Mouse (Mus musculus) testis, adult 2 months (tissue): Measurements from ENCODE around the gene Ndst2. TPM values are rescaled to one million over a fixed set of nuclear protein-coding genes. Genes with fewer than 3 reads are reported as not detected.

Experiments used
- H3K27ac ChIP-seq: fragments of 200-500 bp; 2 replicates; pipeline ENCODE4 v1.5.1; 2012; ENCODE audit warnings: low read depth, low read length; ENCODE audit not compliant: control insufficient read depth, insufficient read depth
- H3K27me3 ChIP-seq: fragments of 200-500 bp; 2 replicates; pipeline ENCODE4 v1.6.1; 2012; ENCODE audit warnings: mild to moderate bottlenecking, low read length, moderate library complexity; ENCODE audit not compliant: control insufficient read depth, insufficient read depth
- H3K36me3 ChIP-seq: fragments of 200-500 bp; 2 replicates; pipeline ENCODE4 v1.6.1; 2012; ENCODE audit warnings: mild to moderate bottlenecking, low read length; ENCODE audit not compliant: control insufficient read depth, insufficient read depth
- H3K4me1 ChIP-seq: fragments of 200-500 bp; 2 replicates; pipeline ENCODE4 v1.6.1; 2012; ENCODE audit warnings: low read length; ENCODE audit not compliant: control insufficient read depth, insufficient read depth
- H3K4me3 ChIP-seq: fragments of 200-500 bp; 2 replicates; pipeline ENCODE4 v1.5.1; 2012; ENCODE audit warnings: low read depth, mild to moderate bottlenecking, low read length, moderate library complexity, mixed read lengths; ENCODE audit not compliant: control insufficient read depth
- CTCF ChIP-seq: fragments of 200-500 bp; IDR thresholded peaks from 2 replicates; pipeline ENCODE4 v1.5.1; 2012; ENCODE audit warnings: low read depth, mild to moderate bottlenecking, inconsistent platforms, low read length, moderate library complexity; ENCODE audit not compliant: control insufficient read depth, insufficient read depth, insufficient replicate concordance
- POLR2A ChIP-seq: fragments of 200-500 bp; IDR thresholded peaks from 2 replicates; pipeline ENCODE4 v1.6.1; 2012; ENCODE audit warnings: low read depth, mild to moderate bottlenecking, inconsistent platforms, low read length, moderate library complexity; ENCODE audit not compliant: control insufficient read depth
- polyA plus RNA-seq: library from polyadenylated mRNA; depleted of rRNA; stranded (reverse); fragments of >200 nt; gene quantifications from 2 replicates; pipeline ENCODE4 v1.2.3, GENCODE M21; 2012

The Ndst2 gene
- polyA plus RNA-seq, 1 experiment: 33.2 TPM

DNA sequence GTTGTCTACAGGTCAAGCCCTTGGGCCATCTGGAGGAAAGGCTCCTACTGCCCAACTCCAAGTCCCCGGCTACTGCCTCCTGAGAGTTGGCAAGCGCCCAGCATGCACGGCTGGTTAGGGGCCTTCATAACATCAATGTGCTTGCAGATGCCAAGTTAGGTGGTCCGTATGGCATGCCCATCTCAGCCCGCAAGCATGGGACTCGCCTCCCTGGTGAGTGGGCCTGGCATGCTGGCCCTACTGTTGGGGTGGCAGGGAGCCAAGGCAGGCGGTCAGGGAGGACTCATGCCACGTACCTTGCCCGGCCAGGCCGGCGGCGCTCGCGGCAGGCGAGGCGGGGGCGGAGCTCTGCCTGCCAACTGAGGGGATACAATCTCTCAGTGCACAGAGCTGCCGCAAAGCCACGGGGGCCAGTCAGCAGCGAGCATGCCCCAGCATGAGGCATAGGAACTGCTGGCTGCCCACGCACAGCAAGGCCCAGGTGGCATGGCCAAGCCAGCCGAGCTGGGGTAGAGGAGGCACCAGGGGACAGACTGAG is 23.1 kb upstream of the Ndst2 start:
- TF ChIP-seq POLR2A (no peak), CTCF (no peak)
- H3K4me3 ChIP-seq: no peak overlapping the region
- peaks cover 2% of the 10 kb centered on the region for H3K36me3 ChIP-seq
- H3K27ac ChIP-seq: no peak overlapping the region
- H3K27me3 ChIP-seq: no peaks in the 10 kb centered on the region
- H3K4me1 ChIP-seq: no peaks in the 10 kb centered on the region

DNA sequence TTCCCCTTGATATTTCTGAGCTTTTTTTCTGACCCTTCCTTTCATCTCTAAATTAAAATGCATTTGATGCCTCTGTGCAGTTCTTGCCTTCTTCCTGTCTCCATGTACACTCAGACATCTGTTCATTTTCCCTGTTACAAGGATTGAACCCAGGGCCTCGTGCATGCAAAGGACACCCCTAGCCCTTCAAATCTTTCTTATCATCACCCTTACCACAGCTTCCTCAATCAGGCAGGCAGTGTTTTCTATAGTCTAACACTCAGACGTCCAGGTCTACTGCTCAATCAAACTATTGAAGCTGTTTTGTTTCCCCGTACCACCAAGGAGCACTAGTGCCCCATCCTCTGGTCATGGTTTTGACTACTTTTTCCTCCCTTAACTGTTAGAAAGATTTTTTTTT is 19.4 kb upstream of the Ndst2 start:
- no peaks in the 10 kb centered on the region; the same call in none of the 2 replicates for H3K36me3 ChIP-seq

DNA sequence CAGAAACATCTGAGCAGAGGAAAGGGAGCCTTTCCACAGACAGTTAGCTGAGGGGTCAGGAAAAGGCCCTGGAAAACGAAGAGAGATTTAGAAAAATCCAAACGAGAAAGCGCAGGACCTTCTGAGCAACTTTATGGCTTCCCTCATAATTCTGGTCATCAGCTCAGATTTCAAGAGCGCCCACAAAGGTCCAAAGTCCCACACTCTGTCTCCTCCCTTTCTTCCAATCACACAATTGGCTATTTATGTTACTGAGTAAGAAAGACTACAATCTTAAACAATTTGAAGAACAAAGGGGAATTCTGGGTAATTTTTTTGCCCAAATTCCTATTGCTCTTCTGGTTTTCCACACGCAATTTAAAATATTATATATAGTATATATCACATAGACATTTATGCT is 16.1 kb upstream of the Ndst2 start:
- Histone ChIP-seq H3K27me3 (no peaks in the 10 kb centered on the region), H3K27ac (no peak overlapping the region), H3K4me3 (no peak overlapping the region), H3K36me3 (no peaks in the 10 kb centered on the region), H3K4me1 (no peaks in the 10 kb centered on the region)
- TF ChIP-seq CTCF: no peak
- TF ChIP-seq POLR2A: no peak

More for the DNA sequence above, 19.4 kb upstream of the Ndst2 start:
- H3K27ac ChIP-seq: no peak overlapping the region
- no peak for TF ChIP-seq POLR2A
- TF ChIP-seq CTCF: no peak
- H3K27me3 ChIP-seq: no peaks in the 10 kb centered on the region
- no peak overlapping the region for H3K4me3 ChIP-seq
- no peaks in the 10 kb centered on the region for H3K4me1 ChIP-seq

DNA sequence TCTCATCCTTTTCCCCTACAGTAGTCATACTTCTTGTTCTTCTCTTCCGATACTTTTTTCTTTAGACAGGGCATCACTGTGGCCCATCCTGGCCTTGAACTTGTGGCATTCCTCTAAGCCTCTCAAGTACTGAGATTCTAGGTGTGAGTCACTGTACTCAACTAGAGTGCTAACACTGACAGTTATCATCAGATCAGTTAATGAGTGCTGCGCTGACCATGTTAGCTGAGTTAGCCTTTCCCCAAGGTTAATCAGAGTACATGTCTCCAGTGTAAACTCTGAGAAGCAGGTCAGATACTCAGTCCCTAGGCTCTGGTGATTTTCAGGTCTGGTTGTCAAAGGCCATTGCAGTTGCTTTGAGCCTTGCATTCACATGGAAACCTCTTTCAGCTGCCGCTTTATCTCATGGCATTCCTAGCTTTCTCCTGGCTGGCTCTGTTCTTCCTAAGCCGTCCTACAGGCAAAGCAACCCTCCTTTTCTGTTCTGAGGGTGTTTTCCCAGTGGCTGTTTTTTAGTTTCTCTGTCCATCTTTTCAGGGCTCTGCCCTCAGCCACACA is 15.2 kb upstream of the Ndst2 start:
- TF ChIP-seq CTCF (no peak), POLR2A (no peak)
- H3K36me3 ChIP-seq: no peaks in the 10 kb centered on the region

DNA sequence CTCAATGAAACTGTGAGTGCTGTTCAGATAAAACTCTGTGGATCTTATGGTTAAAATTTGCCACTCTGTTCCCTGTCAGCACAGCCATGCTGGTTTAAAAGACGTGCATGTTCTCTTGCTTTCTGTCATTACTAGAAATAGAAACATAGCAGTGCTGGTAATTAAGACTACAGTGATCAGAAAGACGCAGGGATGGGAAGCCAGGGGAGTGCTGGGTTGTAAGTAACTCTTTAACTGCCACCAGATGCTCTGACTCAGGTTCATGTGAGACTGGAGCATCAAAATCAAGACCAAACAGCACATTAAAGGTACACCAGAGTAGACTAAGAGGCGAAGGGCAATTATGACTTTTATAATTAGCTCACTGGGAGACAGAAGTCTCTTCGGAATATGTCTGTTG is 14.0 kb upstream of the Ndst2 start:
- no peak overlapping the region for H3K4me3 ChIP-seq
- TF ChIP-seq CTCF: no peak
- no peak for TF ChIP-seq POLR2A
- H3K27me3 ChIP-seq: no peaks in the 10 kb centered on the region
- no peaks in the 10 kb centered on the region for H3K4me1 ChIP-seq
- H3K27ac ChIP-seq: no peak overlapping the region
- no peaks in the 10 kb centered on the region for H3K36me3 ChIP-seq

More for the DNA sequence above, 15.2 kb upstream of the Ndst2 start:
- no peak overlapping the region for H3K27ac ChIP-seq
- no peaks in the 10 kb centered on the region for H3K4me1 ChIP-seq
- H3K4me3 ChIP-seq: no peak overlapping the region
- no peaks in the 10 kb centered on the region for H3K27me3 ChIP-seq

DNA sequence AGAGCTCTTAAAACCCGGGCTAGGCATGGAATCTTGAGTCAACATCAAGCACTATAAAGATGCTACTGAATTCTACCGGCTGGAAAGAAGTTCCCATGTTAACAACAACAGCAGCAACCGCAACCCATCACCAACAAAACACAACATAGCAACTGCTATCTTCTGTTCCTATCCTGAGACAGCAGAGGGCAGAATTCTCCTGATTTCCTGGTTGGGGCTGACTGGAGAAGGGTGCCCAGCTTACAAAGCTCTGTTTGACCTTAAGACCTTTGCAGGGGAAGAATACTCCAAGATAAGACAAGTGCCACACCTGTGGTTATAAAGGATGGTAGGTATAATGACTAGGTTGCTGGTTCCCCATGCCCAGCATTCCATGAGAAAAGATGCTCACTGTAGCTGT is 12.6 kb upstream of the Ndst2 start:
- no peak overlapping the region for H3K27ac ChIP-seq
- no peak for TF ChIP-seq POLR2A
- no peaks in the 10 kb centered on the region for H3K4me1 ChIP-seq
- no peaks in the 10 kb centered on the region for H3K36me3 ChIP-seq
- no peak overlapping the region for H3K4me3 ChIP-seq
- no peaks in the 10 kb centered on the region for H3K27me3 ChIP-seq

DNA sequence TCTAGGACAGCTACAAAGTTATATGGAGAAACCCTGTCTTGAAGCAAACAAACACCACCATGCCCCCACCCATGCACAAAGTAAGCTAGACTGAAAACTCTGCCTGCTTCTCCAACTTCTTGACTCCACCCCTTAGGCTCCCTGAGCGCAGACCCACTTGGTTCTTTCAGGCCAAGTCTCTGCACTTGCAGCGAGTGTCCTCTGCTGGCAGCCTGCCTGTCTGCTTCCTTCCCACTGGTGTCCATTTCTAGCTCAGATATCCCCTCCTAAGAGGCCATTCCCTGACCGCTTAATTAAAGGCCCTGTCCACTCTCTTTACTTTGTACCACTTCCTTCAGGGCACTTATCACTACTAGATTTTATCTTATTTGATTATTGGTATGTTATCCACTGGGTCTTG is 9.3 kb upstream of the Ndst2 start:
- H3K36me3 ChIP-seq: no peaks in the 10 kb centered on the region; the same call in 1 of the 2 replicates
- TF ChIP-seq POLR2A: no peak
- TF ChIP-seq CTCF: no peak
- H3K27ac ChIP-seq: no peak overlapping the region
- H3K27me3 ChIP-seq: no peaks in the 10 kb centered on the region
- no peak overlapping the region for H3K4me3 ChIP-seq
- H3K4me1 ChIP-seq: no peaks in the 10 kb centered on the region
